Mouse (Mus musculus) heart, embryonic 11.5 days (tissue): ENCODE data around the gene Myl7. TPM values are rescaled to one million over a fixed set of nuclear protein-coding genes. Genes with fewer than 3 reads are reported as not detected.
A peak's percentile ranks its signal among the peaks of the same experiment; 100 is the strongest.
"Not testable (repeated sequence)": the region's sequence is repeated elsewhere in the genome, so short reads cannot be mapped to it uniquely, and the experiment has no call there.

ENCODE experiments used
- ATAC-seq: fragments of 200-750 bp; cut with Nextera tagmentation; replicated peaks from 2 replicates; pipeline ENCODE4 v1.8.0; 2017; ENCODE audit warnings: moderate library complexity; ENCODE audit not compliant: insufficient number of reproducible peaks, low FRiP score, low TSS enrichment
- H3K27ac ChIP-seq: fragments of 300-500 bp; sonication (generic); 2 replicates; pipeline ENCODE4 v1.5.1; 2014; ENCODE audit warnings: mild to moderate bottlenecking, low read depth, low read length
- H3K27me3 ChIP-seq: fragments of 300-500 bp; sonication (generic); 2 replicates; pipeline ENCODE4 v1.6.1; 2014; ENCODE audit warnings: mild to moderate bottlenecking, low read length, mixed read lengths; ENCODE audit not compliant: control insufficient read depth, insufficient read depth
- H3K36me3 ChIP-seq: fragments of 300-500 bp; sonication (generic); 2 replicates; pipeline ENCODE4 v1.6.1; 2014; ENCODE audit warnings: mild to moderate bottlenecking, low read length, moderate library complexity, mixed read lengths; ENCODE audit not compliant: control insufficient read depth, insufficient read depth
- H3K4me1 ChIP-seq: fragments of 300-500 bp; sonication (generic); 2 replicates; pipeline ENCODE4 v1.6.1; 2014; ENCODE audit warnings: low read length; ENCODE audit not compliant: control insufficient read depth, insufficient read depth
- H3K4me2 ChIP-seq: fragments of 300-500 bp; sonication (generic); 2 replicates; pipeline ENCODE4 v1.6.1; 2014; ENCODE audit warnings: mild to moderate bottlenecking, moderate library complexity
- H3K4me3 ChIP-seq: fragments of 300-500 bp; sonication (generic); 2 replicates; pipeline ENCODE4 v1.5.1; 2014; ENCODE audit warnings: low read depth, low read length
- H3K9ac ChIP-seq: fragments of 300-500 bp; sonication (generic); 2 replicates; pipeline ENCODE4 v1.6.1; 2014; ENCODE audit warnings: mild to moderate bottlenecking, low read depth, low read length, moderate library complexity
- H3K9me3 ChIP-seq: fragments of 300-500 bp; sonication (generic); replicated peaks from 2 replicates; pipeline ENCODE4 v1.6.1; 2016; ENCODE audit warnings: low read length; ENCODE audit not compliant: control insufficient read depth
- WGBS: fragments of 180-500 bp; shearing (Covaris S2); extraction: QIAGEN DNeasy Blood & Tissue Kit; methylation state at CpG from one replicate; pipeline ENCODE4 v1.1.7; 2014; ENCODE audit not compliant: insufficient replicate concordance; 5-methylcytosine and 5-hydroxymethylcytosine counted together
- polyA plus RNA-seq: library from polyadenylated mRNA; unstranded; fragments of >200 nt; fragmentation: Nextera tagmentation; extraction: Ambion mirVana; gene quantifications from 2 replicates; pipeline ENCODE4 v1.2.1, GENCODE M21; 2014

Myl7 gene
- polyA plus RNA-seq: 7,501 and 8,192 TPM in 2 replicates

GRCm38 (mm10) chr11:5898531-5898930, at the start of gene Myl7:
TSS of gene Myl7 (minus strand) at chr11:5898782.
- Histone ChIP-seq H3K4me1 (peaks cover 53% of the 10 kb centered on the region), H3K36me3 (no peaks in the 10 kb centered on the region), H3K4me2 (peak within 1 kb of the TSS; percentile 61), H3K4me3 (peak within 1 kb of the TSS; percentile 50), H3K27me3 (0 out of 2 replicates have a peak, but pooled peaks cover 9% of the 10 kb centered on the region), H3K9ac (peak within 1 kb of the TSS; percentile 94), H3K9me3 (no peaks in the 10 kb centered on the region), H3K27ac (peak within 1 kb of the TSS; percentile 97)
- WGBS: 15% methylated on average over 5 of the region's 5 CpGs
- ATAC-seq: peak; percentile 62

- 47% methylated on average over 4 of the region's 4 CpGs for WGBS
- H3K27me3 ChIP-seq: no peaks in the 10 kb centered on the region
- H3K9me3 ChIP-seq: no peaks in the 10 kb centered on the region
- no peak overlapping the region for H3K27ac ChIP-seq
- H3K36me3 ChIP-seq: no peaks in the 10 kb centered on the region
- no peak for ATAC-seq
- no peak overlapping the region for H3K4me2 ChIP-seq
- H3K4me3 ChIP-seq: no peak overlapping the region
- peaks cover 13% of the 10 kb centered on the region for H3K4me1 ChIP-seq
- H3K9ac ChIP-seq: no peak overlapping the region
Observed at GRCm38 (mm10) chr11:5947796-5948195, 49.2 kb upstream of the Myl7 start.

DNA sequence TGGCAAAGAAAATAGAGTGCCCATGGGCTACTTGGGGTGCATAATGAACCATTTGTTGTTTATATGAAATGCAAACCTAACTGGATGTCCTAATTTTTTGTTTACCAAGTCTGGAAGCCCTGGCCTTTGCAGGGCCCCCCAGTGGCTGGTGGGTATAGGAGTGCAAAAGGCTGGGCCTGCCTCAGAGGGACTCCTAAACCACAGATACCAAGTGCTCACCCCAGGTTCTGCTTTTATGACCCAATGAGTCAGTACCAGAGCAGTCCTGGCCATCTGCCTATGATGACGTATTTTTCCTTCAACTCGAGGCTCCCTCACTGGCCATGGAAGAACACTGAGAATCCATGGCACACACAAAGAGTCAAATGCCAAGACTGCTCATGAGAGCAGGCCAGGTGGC, 46.5 kb upstream of the Myl7 start:
- ATAC-seq: no peak
- Histone ChIP-seq H3K9ac (no peak overlapping the region), H3K4me1 (peaks cover 6% of the 10 kb centered on the region; the same call in 1 of the 2 replicates), H3K36me3 (no peaks in the 10 kb centered on the region), H3K4me3 (no peak overlapping the region), H3K9me3 (no peaks in the 10 kb centered on the region), H3K4me2 (no peak overlapping the region), H3K27ac (no peak overlapping the region), H3K27me3 (no peaks in the 10 kb centered on the region)
- 64% methylated on average over 2 of the region's 2 CpGs for WGBS

GRCm38 (mm10) chr11:5942966-5943365, 44.4 kb upstream of the Myl7 start:
- Histone ChIP-seq H3K27ac (no peak overlapping the region), H3K4me3 (no peak overlapping the region), H3K9ac (no peak overlapping the region), H3K9me3 (no peaks in the 10 kb centered on the region), H3K4me1 (no peaks in the 10 kb centered on the region; the same call in 1 of the 2 replicates), H3K4me2 (no peak overlapping the region), H3K27me3 (no peaks in the 10 kb centered on the region), H3K36me3 (no peaks in the 10 kb centered on the region)
- WGBS: 70% methylated on average over 6 of the region's 6 CpGs
- no peak for ATAC-seq

GRCm38 (mm10) chr11:5934531-5934930, 35.9 kb upstream of the Myl7 start:
- H3K4me3 ChIP-seq, H3K4me2 ChIP-seq, H3K4me1 ChIP-seq, H3K27ac ChIP-seq, H3K9ac ChIP-seq, H3K36me3 ChIP-seq, ATAC-seq, H3K27me3 ChIP-seq, H3K9me3 ChIP-seq: not testable (repeated sequence)
- 88% methylated on average over 11 of the region's 11 CpGs for WGBS

- not testable (repeated sequence) for H3K27me3 ChIP-seq, ATAC-seq, H3K9ac ChIP-seq, H3K4me2 ChIP-seq, H3K36me3 ChIP-seq, H3K9me3 ChIP-seq, H3K4me1 ChIP-seq, H3K27ac ChIP-seq, H3K4me3 ChIP-seq
- 90% methylated on average over 6 of the region's 6 CpGs for WGBS
Observed at GRCm38 (mm10) chr11:5931947-5932346, 33.4 kb upstream of the Myl7 start.

DNA sequence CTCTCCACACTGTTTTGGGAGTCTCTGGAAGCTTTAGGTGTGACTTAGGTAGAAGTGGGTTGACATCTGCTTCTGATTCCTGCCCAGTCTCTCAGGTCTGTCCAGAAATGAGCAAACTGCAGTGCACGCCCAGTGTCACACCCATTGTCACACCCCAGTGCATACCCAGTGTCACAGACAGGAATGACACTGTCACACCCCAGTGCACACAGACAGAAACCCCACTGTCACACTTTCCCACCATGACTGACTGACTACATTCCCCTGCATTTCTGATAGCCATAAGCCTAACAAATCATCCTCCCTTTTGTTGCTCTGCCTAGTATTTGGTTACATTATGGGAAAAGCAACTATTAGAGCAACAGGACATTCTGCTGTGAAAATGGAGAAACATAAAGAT, 32.0 kb upstream of the Myl7 start:
- no peaks in the 10 kb centered on the region for H3K9me3 ChIP-seq
- H3K4me3 ChIP-seq: no peak overlapping the region
- H3K27me3 ChIP-seq: no peaks in the 10 kb centered on the region
- no peaks in the 10 kb centered on the region for H3K4me1 ChIP-seq
- H3K9ac ChIP-seq: no peak overlapping the region
- no peak for ATAC-seq
- H3K27ac ChIP-seq: no peak overlapping the region
- H3K36me3 ChIP-seq: no peaks in the 10 kb centered on the region
- no peak overlapping the region for H3K4me2 ChIP-seq
- WGBS: 85% methylated on average over 1 of the region's 1 CpGs

DNA sequence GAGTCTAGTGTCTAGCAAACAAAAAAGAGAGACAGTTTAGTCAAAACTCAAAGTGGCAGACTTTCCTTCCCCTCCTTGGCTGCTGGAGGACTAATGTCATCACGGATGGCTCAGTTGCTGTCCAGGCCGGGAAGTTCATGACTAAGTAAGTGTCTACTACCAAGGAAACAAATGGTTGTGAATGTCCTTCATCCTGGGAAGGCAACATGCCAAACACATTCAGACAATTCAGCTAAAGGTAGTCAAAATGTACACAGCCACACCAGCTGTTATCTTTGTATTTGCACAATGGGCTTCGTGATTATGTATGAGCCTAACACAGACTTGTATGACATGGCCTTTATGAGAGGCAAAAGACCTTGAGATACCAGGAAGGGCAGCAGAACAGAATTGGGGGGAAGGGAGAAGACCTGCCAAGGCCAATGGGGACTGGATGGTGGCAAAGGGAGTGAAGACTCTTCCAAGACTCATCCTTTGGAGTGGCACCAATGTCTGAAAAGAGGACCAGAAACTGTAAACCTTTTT, 28.2 kb upstream of the Myl7 start:
- Histone ChIP-seq H3K4me1 (no peaks in the 10 kb centered on the region), H3K9ac (no peak overlapping the region), H3K4me2 (no peak overlapping the region), H3K4me3 (no peak overlapping the region), H3K27me3 (no peaks in the 10 kb centered on the region), H3K9me3 (no peaks in the 10 kb centered on the region), H3K27ac (no peak overlapping the region), H3K36me3 (no peaks in the 10 kb centered on the region)
- 80% methylated on average over 3 of the region's 3 CpGs for WGBS
- no peak for ATAC-seq

GRCm38 (mm10) chr11:5924699-5925098, 26.1 kb upstream of the Myl7 start:
- no peak for ATAC-seq
- H3K27me3 ChIP-seq: no peaks in the 10 kb centered on the region
- no peak overlapping the region for H3K9ac ChIP-seq
- no peaks in the 10 kb centered on the region for H3K36me3 ChIP-seq
- H3K4me1 ChIP-seq: peaks cover 4% of the 10 kb centered on the region; the same call in 1 of the 2 replicates
- no peak overlapping the region for H3K4me2 ChIP-seq
- no peaks in the 10 kb centered on the region for H3K9me3 ChIP-seq
- WGBS: 62% methylated on average over 8 of the region's 8 CpGs
- no peak overlapping the region for H3K4me3 ChIP-seq
- H3K27ac ChIP-seq: no peak overlapping the region
